Mouse (Mus musculus) stomach, embryonic 15.5 days (tissue): ENCODE measurements around the gene Klhl33. TPM values are rescaled to one million over a fixed set of nuclear protein-coding genes. Genes with fewer than 3 reads are reported as not detected.

Experiments used
- ATAC-seq: fragments of 200-750 bp; cut with Nextera tagmentation; 2 replicates; pipeline ENCODE4 v1.8.0; 2017; ENCODE audit warnings: low read depth, moderate number of reproducible peaks, moderate TSS enrichment; ENCODE audit not compliant: insufficient read depth, low FRiP score
- H3K27ac ChIP-seq: fragments of 300-500 bp; sonication (generic); 2 replicates; pipeline ENCODE4 v1.5.1; 2015; ENCODE audit warnings: mild to moderate bottlenecking, inconsistent platforms
- H3K27me3 ChIP-seq: fragments of 300-500 bp; sonication (generic); replicated peaks from 2 replicates; pipeline ENCODE4 v1.6.1; 2015; ENCODE audit warnings: inconsistent platforms
- H3K36me3 ChIP-seq: fragments of 300-500 bp; sonication (generic); 2 replicates; pipeline ENCODE4 v1.6.1; 2015; ENCODE audit warnings: inconsistent platforms
- H3K4me1 ChIP-seq: fragments of 300-500 bp; sonication (generic); 2 replicates; pipeline ENCODE4 v1.6.1; 2015; ENCODE audit warnings: inconsistent platforms
- H3K4me2 ChIP-seq: fragments of 300-500 bp; sonication (generic); 2 replicates; pipeline ENCODE4 v1.6.1; 2015; ENCODE audit warnings: mild to moderate bottlenecking, inconsistent platforms
- H3K4me3 ChIP-seq: fragments of 300-500 bp; sonication (generic); replicated peaks from 2 replicates; pipeline ENCODE4 v1.5.1; 2015; ENCODE audit warnings: inconsistent platforms
- H3K9ac ChIP-seq: fragments of 300-500 bp; sonication (generic); 2 replicates; pipeline ENCODE4 v1.6.1; 2015; ENCODE audit warnings: inconsistent platforms
- H3K9me3 ChIP-seq: fragments of 300-500 bp; sonication (generic); 2 replicates; pipeline ENCODE4 v1.6.1; 2016; ENCODE audit warnings: inconsistent platforms
- WGBS: fragments of 180-500 bp; shearing (Covaris S2); methylation state at CpG from one replicate; pipeline ENCODE4 v1.1.7; 2015; 5-methylcytosine and 5-hydroxymethylcytosine counted together
- polyA plus RNA-seq: library from polyadenylated mRNA; unstranded; fragments of >200 nt; fragmentation: Nextera tagmentation; extraction: Ambion mirVana; gene quantifications from 2 replicates; pipeline ENCODE4 v1.2.1, GENCODE M21; 2015

Klhl33 gene
- polyA plus RNA-seq, 1 experiment from 2014 or later, result 0.28 TPM

GRCm38 (mm10) chr14:50896747-50897373, 447 bp downstream of the Klhl33 start:
- Histone ChIP-seq H3K27ac (no peak overlapping the region), H3K4me3 (peak overlapping the region; percentile 37), H3K36me3 (no peaks in the 10 kb centered on the region), H3K9ac (peak overlapping the region; percentile 31), H3K9me3 (no peaks in the 10 kb centered on the region), H3K4me1 (peaks cover 13% of the 10 kb centered on the region; the same call in 1 of the 2 replicates), H3K27me3 (0 out of 2 replicates have a peak, but pooled peaks cover 3% of the 10 kb centered on the region), H3K4me2 (peak overlapping the region; percentile 79)
- ATAC-seq, result no peak
- WGBS, result 20% methylated on average over 23 of the region's 23 CpGs

- H3K27ac ChIP-seq, result no peak overlapping the region
- peak overlapping the region; percentile 37 for H3K4me3 ChIP-seq
- H3K36me3 ChIP-seq, result no peaks in the 10 kb centered on the region
- no peaks in the 10 kb centered on the region for H3K9me3 ChIP-seq
- H3K9ac ChIP-seq, result peak overlapping the region; percentile 31
- H3K4me1 ChIP-seq, result peaks cover 13% of the 10 kb centered on the region; the same call in 1 of the 2 replicates
- ATAC-seq, result peak; percentile 14; the same call in 1 of the 2 replicates
- 0 out of 2 replicates have a peak, but pooled peaks cover 3% of the 10 kb centered on the region for H3K27me3 ChIP-seq
- H3K4me2 ChIP-seq, result peak overlapping the region; percentile 79
- WGBS, result 12% methylated on average over 19 of the region's 19 CpGs
These were observed 1.1 kb downstream of the Klhl33 start for GRCm38 (mm10) chr14:50895985-50896746.

GRCm38 (mm10) chr14:50895407-50895806, 1.9 kb downstream of the Klhl33 start:
- Histone ChIP-seq H3K4me3 (no peak overlapping the region), H3K4me2 (no peak overlapping the region), H3K27ac (no peak overlapping the region), H3K27me3 (0 out of 2 replicates have a peak, but pooled peaks cover 3% of the 10 kb centered on the region), H3K9ac (no peak overlapping the region), H3K9me3 (no peaks in the 10 kb centered on the region), H3K36me3 (no peaks in the 10 kb centered on the region), H3K4me1 (peaks cover 13% of the 10 kb centered on the region; the same call in 1 of the 2 replicates)
- no peak for ATAC-seq

- Histone ChIP-seq H3K4me1 (peaks cover 13% of the 10 kb centered on the region; the same call in 1 of the 2 replicates), H3K9ac (no peak overlapping the region), H3K27ac (no peak overlapping the region), H3K9me3 (no peaks in the 10 kb centered on the region), H3K4me3 (no peak overlapping the region), H3K36me3 (no peaks in the 10 kb centered on the region), H3K27me3 (0 out of 2 replicates have a peak, but pooled peaks cover 3% of the 10 kb centered on the region), H3K4me2 (no peak overlapping the region)
- 78% methylated on average over 22 of the region's 22 CpGs for WGBS
- ATAC-seq, result peak; percentile 14; the same call in 1 of the 2 replicates
These were observed 4.5 kb downstream of the Klhl33 start for GRCm38 (mm10) chr14:50892541-50893459.

GRCm38 (mm10) chr14:50892091-50892490, 5.2 kb downstream of the Klhl33 start:
- no peaks in the 10 kb centered on the region for H3K9me3 ChIP-seq
- H3K27ac ChIP-seq, result no peak overlapping the region
- 79% methylated on average over 7 of the region's 7 CpGs for WGBS
- H3K9ac ChIP-seq, result no peak overlapping the region
- H3K27me3 ChIP-seq, result 0 out of 2 replicates have a peak, but pooled peaks cover 3% of the 10 kb centered on the region
- H3K4me3 ChIP-seq, result no peak overlapping the region
- no peak overlapping the region for H3K4me2 ChIP-seq
- no peak for ATAC-seq
- H3K4me1 ChIP-seq, result peaks cover 13% of the 10 kb centered on the region; the same call in 1 of the 2 replicates
- H3K36me3 ChIP-seq, result no peaks in the 10 kb centered on the region

GRCm38 (mm10) chr14:50891621-50892020, 5.7 kb downstream of the Klhl33 start:
- H3K4me1 ChIP-seq, result peaks cover 11% of the 10 kb centered on the region; the same call in 1 of the 2 replicates
- 0 out of 2 replicates have a peak, but pooled peaks cover under 1% of the 10 kb centered on the region for H3K27me3 ChIP-seq
- H3K36me3 ChIP-seq, result no peaks in the 10 kb centered on the region
- no peak overlapping the region for H3K9ac ChIP-seq
- ATAC-seq, result 0 out of 2 replicates have a peak, but pooled peaks have one; percentile 31
- H3K9me3 ChIP-seq, result no peaks in the 10 kb centered on the region
- no peak overlapping the region for H3K4me3 ChIP-seq
- no peak overlapping the region for H3K27ac ChIP-seq
- 90% methylated on average over 8 of the region's 8 CpGs for WGBS
- no peak overlapping the region for H3K4me2 ChIP-seq

GRCm38 (mm10) chr14:50876236-50876950, 20.9 kb downstream of the Klhl33 start:
- ATAC-seq, result no peak
- H3K4me1 ChIP-seq, result no peaks in the 10 kb centered on the region
- H3K27me3 ChIP-seq, result no peaks in the 10 kb centered on the region
- H3K9me3 ChIP-seq, result no peaks in the 10 kb centered on the region
- WGBS, result 81% methylated on average over 6 of the region's 6 CpGs
- no peaks in the 10 kb centered on the region for H3K36me3 ChIP-seq
- no peak overlapping the region for H3K27ac ChIP-seq
- H3K4me2 ChIP-seq, result no peak overlapping the region
- H3K4me3 ChIP-seq, result no peak overlapping the region
- H3K9ac ChIP-seq, result no peak overlapping the region

- Histone ChIP-seq H3K4me1 (0 out of 2 replicates have a peak, but pooled peaks cover 2% of the 10 kb centered on the region), H3K4me3 (no peak overlapping the region), H3K4me2 (no peak overlapping the region), H3K27ac (no peak overlapping the region), H3K9ac (no peak overlapping the region), H3K9me3 (no peaks in the 10 kb centered on the region), H3K36me3 (no peaks in the 10 kb centered on the region), H3K27me3 (no peaks in the 10 kb centered on the region)
- ATAC-seq, result no peak
- WGBS, result 75% methylated on average over 6 of the region's 6 CpGs
These were observed 21.6 kb downstream of the Klhl33 start for GRCm38 (mm10) chr14:50875591-50876230.

GRCm38 (mm10) chr14:50875175-50875574, 22.1 kb downstream of the Klhl33 start:
- 86% methylated on average over 3 of the region's 3 CpGs for WGBS
- H3K9me3 ChIP-seq, result no peaks in the 10 kb centered on the region
- H3K4me1 ChIP-seq, result 0 out of 2 replicates have a peak, but pooled peaks cover 4% of the 10 kb centered on the region
- ATAC-seq, result no peak
- no peak overlapping the region for H3K27ac ChIP-seq
- no peak overlapping the region for H3K9ac ChIP-seq
- no peaks in the 10 kb centered on the region for H3K36me3 ChIP-seq
- no peaks in the 10 kb centered on the region for H3K27me3 ChIP-seq
- no peak overlapping the region for H3K4me2 ChIP-seq
- H3K4me3 ChIP-seq, result no peak overlapping the region

- 0 out of 2 replicates have a peak, but pooled peaks cover 4% of the 10 kb centered on the region for H3K4me1 ChIP-seq
- no peaks in the 10 kb centered on the region for H3K9me3 ChIP-seq
- WGBS, result 84% methylated on average over 2 of the region's 2 CpGs
- no peaks in the 10 kb centered on the region for H3K36me3 ChIP-seq
- no peaks in the 10 kb centered on the region for H3K27me3 ChIP-seq
- no peak overlapping the region for H3K4me3 ChIP-seq
- no peak overlapping the region for H3K9ac ChIP-seq
- H3K4me2 ChIP-seq, result no peak overlapping the region
- ATAC-seq, result no peak
- no peak overlapping the region for H3K27ac ChIP-seq
These were observed 26.0 kb downstream of the Klhl33 start for GRCm38 (mm10) chr14:50871284-50871683.
